Comparison of ENCODE assay signal across 8 mouse cellular contexts in the genomic region with DNA sequence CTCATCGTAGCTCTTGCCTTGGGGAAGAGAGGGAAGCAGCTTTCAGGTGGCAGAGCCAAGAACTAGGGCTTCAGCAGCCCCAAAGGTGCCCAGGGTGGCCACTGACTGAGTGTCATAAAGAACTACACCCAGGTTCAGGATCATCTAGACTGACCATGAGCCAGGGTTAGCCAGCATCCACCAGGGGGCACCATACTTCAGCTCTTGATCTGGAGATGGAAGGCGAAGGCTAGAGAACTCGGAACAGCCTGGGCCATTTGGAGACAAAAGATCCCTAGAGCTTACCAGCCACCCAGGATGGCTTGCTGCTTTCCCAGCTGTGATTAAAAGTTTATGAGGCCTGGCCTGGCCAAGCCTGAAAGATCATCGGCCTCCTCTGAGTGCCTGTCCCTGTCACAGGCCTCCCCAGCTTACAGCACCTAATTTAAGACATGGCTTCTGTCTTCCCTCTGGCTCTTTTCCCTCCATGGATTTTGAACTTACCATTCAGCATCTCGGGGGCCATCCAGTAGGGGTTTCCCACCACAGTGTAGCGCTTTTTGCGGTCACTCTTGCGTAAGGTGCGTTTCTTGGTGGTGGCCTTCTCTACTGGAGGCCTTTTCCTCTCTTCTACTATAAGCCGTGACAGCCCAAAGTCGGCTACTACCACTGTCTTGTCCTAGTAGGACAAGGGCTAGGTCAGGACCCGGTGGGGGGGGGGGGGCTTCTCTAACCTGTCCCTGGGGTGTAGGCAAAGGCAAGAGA. TPM values are rescaled to one million over a fixed set of nuclear protein-coding genes. Genes with fewer than 3 reads are reported as not detected.
DNase-seq lines count a peak whose midpoint lies in the region; ATAC-seq and TF ChIP-seq lines count a peak whose summit lies in the region.

No protein-coding gene starts in this region.

- peak; percentile 87 for TF ChIP-seq CTCF in cortical plate, adult 2 months (IDR thresholded peaks at IDR 0.05; ENCODE audit: extremely low read depth, insufficient read depth, low read length)
- TF ChIP-seq CTCF in left cerebral cortex, adult 2 months (IDR thresholded peaks at IDR 0.05), result peak; percentile 89

- DNase-seq in adipocyte (ENCODE audit: low spot score), result peak; percentile 93
- peak; percentile 91 for DNase-seq in gastrocnemius, postnatal 10 days
- DNase-seq in hindlimb bud, embryonic 11.5 days (ENCODE audit: extremely low spot score, low read depth, low spot score), result peak; percentile 77
- DNase-seq in left cerebral cortex, adult 2 months (ENCODE audit: extremely low spot score in 1 of 2, low spot score in 2 of 2), result peak; percentile 79 to 80
- peak; percentile 77 to 88 for DNase-seq in right cerebral cortex, postnatal 10 days (ENCODE audit: low spot score in 2 of 2)
- DNase-seq in urinary bladder, postnatal 36 days (ENCODE audit: low spot score in 2 of 2), result peak; percentile 78 to 86

- H3K27ac ChIP-seq in cortical plate, adult 2 months (ENCODE audit: insufficient read depth, low read length), result no peak overlapping the region
- H3K27ac ChIP-seq in left cerebral cortex, adult 2 months, result no peak overlapping the region

- no peaks in the 10 kb centered on the region for H3K4me1 ChIP-seq in cortical plate, adult 2 months (ENCODE audit: control insufficient read depth, insufficient read depth, low read length)

- intact Hi-C loops in left cerebral cortex, adult 2 months (cut with DNase I), result loop anchor here (5.0 kb wide), 1 partner anchor 60 kb away; a partner anchor contains a TSS

- no peak for TF ChIP-seq POLR2A in cortical plate, adult 2 months (IDR thresholded peaks at IDR 0.05; ENCODE audit: extremely low read depth, insufficient read depth, low read length)

- H3K4me3 ChIP-seq in cortical plate, adult 2 months (ENCODE audit: insufficient read depth, low read length), result no peak overlapping the region
- no peak overlapping the region for H3K4me3 ChIP-seq in left cerebral cortex, adult 2 months

- peak; percentile 82 for ATAC-seq in megakaryocyte progenitor cell, adult 5-6 weeks (replicated peaks; ENCODE audit: poor library complexity)

RNA-seq across cellular contexts. Expression of a gene that starts 17.1 kb away (rescaled TPM):
- 41.3 and 42.6 TPM in 2 replicates for polyA plus RNA-seq in cortical plate, adult 2 months (2012; rRNA removed)
- total RNA-seq in gastrocnemius, postnatal 10 days (2021), result 10 to 100 TPM; 11.0 to 15.8 TPM
- total RNA-seq in left cerebral cortex, adult 2 months (2021), result 10 to 100 TPM; 28.1 to 31.5 TPM
- 16.6 and 20.1 TPM in 2 replicates for total RNA-seq in megakaryocyte progenitor cell, adult 5-6 weeks (2015)
- total RNA-seq in megakaryocyte progenitor cell, adult 5-6 weeks (2017), result 32.9 and 55.1 TPM in 2 replicates

RNA-seq across cellular contexts. Expression of a gene that starts 58.6 kb away (rescaled TPM):
- polyA plus RNA-seq in cortical plate, adult 2 months (2012; rRNA removed), result 29.0 and 30.1 TPM in 2 replicates
- total RNA-seq in gastrocnemius, postnatal 10 days (2021), result 10 to 100 TPM; 19.5 to 21.0 TPM
- 10 to 100 TPM; 41.5 to 46.9 TPM for total RNA-seq in left cerebral cortex, adult 2 months (2021)
- 69.4 and 77.3 TPM in 2 replicates for total RNA-seq in megakaryocyte progenitor cell, adult 5-6 weeks (2015)
- total RNA-seq in megakaryocyte progenitor cell, adult 5-6 weeks (2017), result 66.4 and 72.5 TPM in 2 replicates
